Mouse (Mus musculus) ovary, postnatal 36 days (tissue): ENCODE measurements at regions not wholly inside any gene's neighbourhood (a gene's known extent, or its start where the extent isn't known, plus 50 kb on each side); places are given as distances from the start of the nearest gene placed in this dataset.
A peak's percentile ranks its signal among the peaks of the same experiment; 100 is the strongest.

Source experiments
- DNase-seq: peaks from one replicate; pipeline ENCODE4 v3.0.0; 2022; ENCODE audit warnings: low spot score, mixed read lengths

DNA sequence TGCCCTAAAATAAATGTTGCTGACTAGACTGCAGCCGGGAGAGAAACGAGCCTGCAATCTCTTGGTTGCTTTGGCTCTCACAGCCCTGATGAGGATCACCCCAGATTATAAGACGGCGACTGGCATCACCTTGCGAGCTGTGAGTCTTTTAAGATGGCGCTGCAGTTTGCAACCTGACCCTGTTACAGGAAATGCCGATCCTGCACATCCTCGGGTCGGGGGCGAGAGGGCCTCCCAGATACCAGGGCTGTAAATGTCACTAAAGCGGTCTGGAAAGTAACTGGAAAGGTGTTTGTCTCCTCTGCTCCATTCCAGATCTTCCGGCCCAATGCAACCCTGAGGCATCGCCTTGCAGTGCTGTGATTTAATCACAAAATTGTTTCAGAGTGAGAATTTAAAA, 53.4 kb downstream of the Cartpt start:
- no peak for DNase-seq

DNA sequence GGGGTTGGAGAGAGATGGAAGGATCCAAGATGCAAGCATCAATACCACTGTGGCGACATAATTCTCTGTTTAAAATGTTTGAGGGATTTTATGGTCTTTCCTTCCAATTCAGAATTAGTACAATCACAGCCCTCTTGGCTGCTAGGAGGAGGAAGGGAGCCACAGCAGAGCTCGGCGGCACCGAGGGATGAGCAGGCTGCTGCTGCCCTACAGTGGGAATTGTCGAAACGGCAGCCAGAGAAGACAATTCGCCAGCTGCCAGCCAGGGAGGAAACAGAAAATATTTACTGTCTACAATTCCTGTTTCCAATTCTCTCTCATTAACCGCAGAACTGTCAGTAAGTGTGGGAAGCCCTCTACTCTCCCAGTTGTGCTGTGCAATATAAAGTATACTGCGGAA, 58.3 kb downstream of the Cartpt start:
- DNase-seq, result peak; percentile 38

DNA sequence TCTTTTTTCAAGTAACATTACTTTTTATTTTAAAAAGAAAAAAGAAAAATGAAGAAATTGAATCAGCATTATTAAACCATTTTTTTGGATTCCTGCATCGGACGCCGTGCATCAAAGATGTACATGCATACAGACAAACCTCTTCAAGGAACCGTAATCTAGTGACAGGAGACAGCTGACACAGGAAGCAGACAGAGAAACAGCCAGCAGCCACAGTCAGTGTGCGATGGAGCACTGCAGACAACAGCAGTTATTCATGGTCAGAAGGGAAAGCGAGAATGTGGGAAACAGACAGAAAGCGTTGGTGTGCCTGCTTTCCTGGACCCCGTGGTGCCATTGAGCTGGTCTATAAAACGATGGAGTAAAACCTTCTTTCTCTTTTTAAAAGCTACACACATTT, 61.4 kb downstream of the Cartpt start:
- no peak for DNase-seq

- peak; percentile 40 for DNase-seq
These were observed 63.0 kb downstream of the Cartpt start for GRCm38 (mm10) chr13:99837772-99838425.

GRCm38 (mm10) chr13:99837180-99837579, 63.7 kb downstream of the Cartpt start:
- no peak for DNase-seq

DNA sequence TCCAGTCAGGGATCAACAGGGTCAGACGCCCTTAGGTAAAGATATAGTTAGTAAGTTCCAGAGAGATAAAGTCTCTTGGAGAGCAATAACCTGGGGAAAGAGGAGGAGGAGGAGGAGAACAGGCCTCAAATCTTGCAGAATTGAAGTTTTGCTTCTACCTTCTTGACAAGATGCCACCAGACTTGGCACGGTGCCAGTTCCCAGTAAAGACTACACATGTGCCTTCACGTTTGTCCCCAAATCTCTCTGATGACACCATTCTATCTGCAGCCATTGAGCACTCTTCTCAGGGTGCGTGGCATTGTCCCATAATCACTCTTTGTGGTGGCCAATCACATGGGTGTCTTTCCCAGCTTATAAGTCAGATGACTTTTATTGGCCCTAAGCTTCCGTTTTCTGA, 64.3 kb downstream of the Cartpt start:
- no peak for DNase-seq

- no peak for DNase-seq
These were observed 65.4 kb downstream of the Cartpt start for GRCm38 (mm10) chr13:99835518-99835917.

GRCm38 (mm10) chr13:99830080-99830724, 70.7 kb downstream of the Cartpt start:
- no peak for DNase-seq

GRCm38 (mm10) chr13:99827573-99827972, 73.3 kb downstream of the Cartpt start:
- DNase-seq, result no peak

DNA sequence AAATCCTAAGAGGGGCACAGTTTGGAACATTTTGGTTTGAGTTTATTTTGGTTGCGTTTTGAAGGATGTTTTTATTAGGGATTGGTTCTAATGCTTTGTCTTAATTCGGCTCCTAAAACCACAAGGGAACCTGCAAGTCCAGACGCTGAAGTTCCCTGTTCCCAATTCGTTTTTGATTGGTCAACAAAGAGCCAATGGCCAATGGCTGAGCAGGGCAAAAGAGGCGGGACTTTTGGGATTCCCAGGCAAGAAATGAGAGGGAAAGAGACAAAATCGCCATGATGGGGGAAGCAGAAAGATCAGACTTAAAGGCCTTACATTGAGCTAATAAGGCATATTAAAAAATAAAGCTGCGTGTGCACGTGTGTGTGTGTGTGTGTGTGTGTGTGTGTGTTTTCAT, 76.3 kb downstream of the Cartpt start:
- DNase-seq, result no peak

- DNase-seq, result no peak
These were observed 84.2 kb downstream of the Cartpt start for GRCm38 (mm10) chr13:99816666-99817065.

- no peak for DNase-seq
These were observed 85.1 kb downstream of the Cartpt start for GRCm38 (mm10) chr13:99815786-99816185.

GRCm38 (mm10) chr13:99814801-99815200, 86.1 kb downstream of the Cartpt start:
- no peak for DNase-seq

- DNase-seq, result no peak
These were observed 86.8 kb downstream of the Cartpt start for GRCm38 (mm10) chr13:99814033-99814556.

GRCm38 (mm10) chr13:99794448-99794847, 106.4 kb downstream of the Cartpt start:
- DNase-seq, result no peak

GRCm38 (mm10) chr13:99793786-99794435, 107.0 kb downstream of the Cartpt start:
- no peak for DNase-seq

DNA sequence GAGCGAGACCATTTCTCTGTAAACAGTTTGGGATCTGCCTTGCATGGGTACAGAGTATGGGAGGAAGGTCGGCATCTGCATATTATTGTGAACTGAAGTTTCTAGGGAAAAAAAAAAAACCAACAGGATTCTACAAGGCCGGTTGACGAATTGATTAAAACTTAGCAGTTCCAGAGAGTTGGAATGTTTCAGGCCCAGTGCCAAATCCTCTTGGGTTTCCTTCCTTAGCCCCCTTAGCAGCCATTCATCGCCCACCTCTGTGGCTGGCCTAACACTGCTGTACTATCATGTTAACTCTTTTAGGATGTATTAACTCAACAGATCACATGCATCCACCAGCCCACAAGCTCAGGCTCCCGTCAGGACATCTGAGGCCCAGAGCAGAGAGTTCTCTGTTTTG, 107.9 kb downstream of the Cartpt start:
- no peak for DNase-seq

GRCm38 (mm10) chr13:99790951-99791350, 109.9 kb downstream of the Cartpt start:
- DNase-seq, result no peak

GRCm38 (mm10) chr13:99787760-99788159, 113.1 kb downstream of the Cartpt start:
- no peak for DNase-seq

DNA sequence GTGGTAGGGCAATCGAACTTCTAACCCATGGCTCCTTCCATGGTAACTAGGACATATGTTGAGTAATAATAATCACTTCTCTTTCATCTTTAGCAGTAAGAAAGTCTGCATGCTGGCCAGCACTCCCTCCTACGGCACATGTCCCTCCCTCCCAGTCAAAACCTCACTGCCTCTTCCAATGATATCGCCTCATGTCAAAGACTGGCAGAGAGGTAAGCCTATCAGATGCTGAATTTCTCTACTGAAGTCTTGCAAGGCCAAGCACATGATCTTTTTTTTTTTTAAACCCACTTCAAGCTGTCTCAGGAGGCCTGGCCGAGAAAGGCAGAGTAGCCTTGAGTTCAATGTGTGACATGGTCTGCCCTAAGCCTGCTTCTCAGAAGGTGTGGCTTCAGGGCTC, 115.5 kb downstream of the Cartpt start:
- DNase-seq, result no peak

DNA sequence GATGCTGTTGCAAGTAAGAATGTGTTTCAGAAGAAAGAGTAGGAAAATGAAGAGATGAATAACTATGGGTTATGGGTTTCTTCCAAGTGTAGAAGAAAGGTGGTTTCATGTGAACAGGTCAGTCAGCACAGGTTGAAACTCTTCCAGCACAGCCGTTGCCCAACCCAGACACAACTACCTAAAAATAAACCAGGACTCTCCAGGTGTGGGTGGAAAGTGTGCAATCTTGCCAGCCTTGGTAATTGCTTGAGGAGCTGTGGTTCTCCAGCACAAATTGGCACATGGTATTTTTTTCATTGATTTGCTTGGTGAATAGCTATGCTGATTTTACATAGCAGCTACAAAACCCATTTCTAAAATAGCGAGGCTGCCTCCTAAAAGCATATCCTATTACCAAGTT, 116.6 kb downstream of the Cartpt start:
- no peak for DNase-seq

- no peak for DNase-seq
These were observed 117.8 kb downstream of the Cartpt start for GRCm38 (mm10) chr13:99782883-99783721.
